Mouse (Mus musculus): Measurements from ENCODE around the gene Nudt9.

The Nudt9 gene

DNA sequence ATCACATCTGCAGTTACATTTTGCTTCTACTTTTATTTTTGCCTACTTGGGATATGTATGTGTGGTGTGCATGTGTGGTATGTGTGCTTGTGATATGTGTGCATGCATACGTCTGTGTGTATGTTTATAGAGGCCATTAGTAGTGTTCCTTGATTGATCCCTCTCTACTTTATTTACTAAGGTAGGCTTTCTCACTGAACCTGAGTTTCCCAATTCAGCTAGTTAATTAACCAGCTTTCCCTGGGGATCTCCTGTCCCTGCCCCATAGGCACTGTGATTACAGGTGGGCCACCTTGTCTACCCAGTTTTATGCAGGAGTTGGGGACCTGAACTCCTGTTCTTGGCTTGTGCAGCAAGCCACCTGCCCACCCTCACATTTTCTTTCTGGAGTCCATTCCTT lies 9.4 kb upstream of the Nudt9 start:
- no peak for DNase-seq (ENCODE audit: low read depth, low spot score)

- no peak for DNase-seq (ENCODE audit: low read depth, low spot score)
These were observed 6.8 kb upstream of the Nudt9 start for GRCm38 (mm10) chr5:104039154-104039932.

- DNase-seq (ENCODE audit: low read depth, low spot score) = no peak
These were observed 3.2 kb upstream of the Nudt9 start for GRCm38 (mm10) chr5:104042906-104043305.

GRCm38 (mm10) chr5:104043704-104044103 lies 2.4 kb upstream of the Nudt9 start:
- no peak for DNase-seq (ENCODE audit: low read depth, low spot score)

- no peak for DNase-seq (ENCODE audit: low read depth, low spot score)
These were observed 1.3 kb downstream of the Nudt9 start for GRCm38 (mm10) chr5:104047200-104048105.

- DNase-seq (ENCODE audit: low read depth, low spot score) = no peak
These were observed 2.0 kb downstream of the Nudt9 start for GRCm38 (mm10) chr5:104048139-104048538.

GRCm38 (mm10) chr5:104052956-104053355 lies 6.8 kb downstream of the Nudt9 start:
- DNase-seq (ENCODE audit: low read depth, low spot score) = no peak

- DNase-seq (ENCODE audit: low read depth, low spot score) = no peak
These were observed 8.8 kb downstream of the Nudt9 start for GRCm38 (mm10) chr5:104054938-104055337.

DNA sequence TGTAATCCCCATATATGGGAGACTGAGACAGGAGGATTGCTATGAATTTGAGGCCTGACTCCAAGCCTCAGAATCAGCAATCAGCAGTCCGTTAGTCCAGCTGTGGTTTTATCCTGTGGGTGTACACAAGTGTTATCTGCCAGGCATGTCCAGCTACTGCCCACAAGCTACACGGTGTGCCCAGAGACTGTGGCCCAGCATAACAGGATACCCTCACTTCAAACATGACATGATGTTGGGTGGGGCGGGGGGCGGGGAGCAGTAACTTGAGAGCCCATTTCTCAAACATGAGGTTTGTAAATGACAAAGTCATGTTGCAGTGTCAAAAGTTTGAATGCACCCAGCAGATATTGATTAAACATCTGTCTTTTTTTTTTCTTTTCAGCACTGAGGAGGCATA lies 9.7 kb downstream of the Nudt9 start:
- DNase-seq (ENCODE audit: low read depth, low spot score) = no peak

GRCm38 (mm10) chr5:104056295-104056694 lies 10.2 kb downstream of the Nudt9 start:
- DNase-seq (ENCODE audit: low read depth, low spot score) = no peak

GRCm38 (mm10) chr5:104058021-104058420 lies 11.9 kb downstream of the Nudt9 start:
- DNase-seq (ENCODE audit: low read depth, low spot score) = no peak

DNA sequence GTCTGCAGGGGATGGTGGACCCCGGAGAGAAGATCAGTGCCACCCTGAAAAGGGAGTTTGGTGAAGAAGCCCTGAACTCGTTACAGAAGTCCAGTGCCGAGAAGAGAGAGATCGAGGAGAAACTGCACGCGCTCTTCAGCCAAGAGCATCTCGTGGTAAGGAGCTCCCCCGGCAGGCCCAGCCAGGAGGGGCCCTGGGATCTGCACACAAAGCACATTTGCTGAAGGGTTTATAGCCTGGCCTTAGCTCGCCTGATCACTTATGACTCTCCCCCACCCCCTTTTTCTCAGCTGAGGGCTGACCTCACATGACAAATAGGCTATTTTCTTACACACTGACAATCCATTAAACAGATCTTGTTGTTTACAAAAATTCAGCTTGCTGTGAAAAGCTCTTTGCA lies 13.5 kb downstream of the Nudt9 start:
- DNase-seq (ENCODE audit: low read depth, low spot score) = no peak

DNA sequence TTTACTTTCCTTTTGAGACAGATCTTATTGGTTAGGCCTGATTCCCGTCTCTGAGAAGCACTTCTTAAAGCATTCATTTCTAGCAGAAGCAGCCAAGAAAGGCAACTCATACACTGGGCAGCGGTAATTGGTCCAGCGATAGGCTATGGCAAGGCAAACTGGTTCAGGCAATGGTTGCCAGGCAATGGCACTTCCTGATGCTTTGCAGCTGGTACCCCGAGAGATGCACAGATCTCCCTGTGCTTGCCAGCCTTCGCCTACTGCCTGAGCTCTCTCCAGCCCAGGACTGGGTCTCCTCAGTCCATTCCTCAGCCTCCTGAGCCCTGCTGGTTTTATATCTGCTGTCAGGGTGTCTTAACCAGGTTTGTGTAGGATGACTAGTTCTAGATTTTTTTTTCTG lies 14.3 kb downstream of the Nudt9 start:
- DNase-seq (ENCODE audit: low read depth, low spot score) = no peak

GRCm38 (mm10) chr5:104061936-104062772 lies 16.0 kb downstream of the Nudt9 start:
- DNase-seq (ENCODE audit: low read depth, low spot score) = no peak

DNA sequence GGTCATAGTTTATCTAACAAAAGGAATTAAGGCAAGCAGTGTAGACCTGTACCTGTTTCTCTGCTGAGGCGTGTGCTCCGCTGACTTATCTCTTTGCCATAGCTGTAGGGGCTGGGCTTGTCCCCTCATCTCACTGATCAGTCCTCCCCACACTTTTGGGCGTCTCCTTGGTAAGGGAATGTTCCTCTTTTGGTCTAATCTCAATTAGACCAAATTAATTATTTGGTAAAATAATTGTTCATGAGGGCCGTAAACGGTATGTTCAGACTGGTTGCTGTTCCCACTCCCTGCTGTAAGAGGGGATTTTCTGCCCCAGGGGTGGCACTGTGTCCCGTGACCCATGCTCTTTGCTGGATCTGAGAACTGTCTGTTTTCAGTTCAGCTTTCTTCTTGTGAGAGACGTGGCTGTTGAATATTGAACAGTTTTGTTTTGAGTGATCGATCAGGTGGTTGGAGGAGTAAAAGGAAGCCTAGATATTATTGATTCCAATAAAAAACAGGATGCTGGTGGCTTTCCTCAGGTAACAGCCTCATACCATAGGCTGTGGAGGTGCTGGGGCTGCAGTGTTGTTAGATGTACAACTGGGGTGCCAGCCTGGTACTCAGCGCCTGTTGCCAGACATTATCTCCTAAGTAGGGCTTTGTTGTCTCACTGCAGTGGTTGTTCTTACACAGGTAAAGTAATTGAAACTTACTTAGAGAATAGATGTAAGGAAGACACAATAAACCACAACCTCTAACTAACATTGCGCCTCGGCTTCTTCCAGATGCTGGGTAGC lies 16.9 kb downstream of the Nudt9 start:
- DNase-seq (ENCODE audit: low read depth, low spot score) = no peak

GRCm38 (mm10) chr5:104068751-104069150 lies 22.6 kb downstream of the Nudt9 start:
- DNase-seq (ENCODE audit: low read depth, low spot score) = no peak

DNA sequence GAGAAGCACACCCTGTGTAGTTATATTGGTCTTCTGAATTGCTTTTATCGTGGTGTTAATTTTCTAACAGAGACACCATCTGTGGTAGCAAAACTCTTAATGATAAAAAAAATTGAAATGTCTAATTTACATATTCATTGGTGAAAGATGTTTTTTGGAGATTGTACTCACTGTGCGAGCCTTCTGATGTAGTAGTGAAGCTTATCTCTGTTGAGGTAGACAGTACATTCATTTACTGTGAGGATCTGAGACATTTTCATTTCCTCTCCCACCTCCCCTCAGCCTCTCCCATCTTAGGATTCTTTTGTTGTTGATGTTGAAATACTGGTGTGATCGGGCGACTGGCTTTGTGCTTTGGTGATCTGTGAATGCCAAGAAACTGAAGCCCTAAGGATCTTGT lies 24.9 kb downstream of the Nudt9 start:
- no peak for DNase-seq (ENCODE audit: low read depth, low spot score)

DNA sequence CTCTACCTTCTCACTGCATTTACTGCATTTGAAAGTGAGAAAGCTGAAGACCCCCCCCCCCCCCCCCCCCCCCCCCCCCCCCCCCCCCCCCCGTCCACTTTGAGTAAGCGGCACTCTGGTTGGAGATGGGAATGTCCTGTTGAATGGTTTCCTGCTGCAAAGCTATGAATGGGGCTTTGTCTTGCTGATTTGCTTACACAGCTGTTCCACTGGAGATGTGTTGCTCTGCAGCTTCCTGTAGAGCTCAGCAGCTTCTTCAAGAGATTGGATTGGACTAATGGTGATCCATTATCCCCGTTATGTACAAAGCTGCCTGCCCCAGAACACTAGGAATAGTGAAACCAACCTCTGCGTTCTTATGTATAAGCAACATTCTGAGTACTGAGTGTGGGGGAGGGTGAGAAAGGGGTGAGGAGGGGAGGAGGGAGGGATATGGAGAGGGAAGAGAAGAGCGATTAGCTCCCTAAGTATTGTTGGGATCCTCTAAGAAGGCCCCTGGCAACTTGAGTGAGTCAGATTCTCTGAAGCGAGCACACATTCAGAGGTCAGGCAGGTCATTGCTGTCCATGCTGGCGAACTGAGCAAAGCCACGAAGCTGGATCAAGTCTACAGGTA lies 26.3 kb downstream of the Nudt9 start:
- DNase-seq (ENCODE audit: low read depth, low spot score) = no peak

DNA sequence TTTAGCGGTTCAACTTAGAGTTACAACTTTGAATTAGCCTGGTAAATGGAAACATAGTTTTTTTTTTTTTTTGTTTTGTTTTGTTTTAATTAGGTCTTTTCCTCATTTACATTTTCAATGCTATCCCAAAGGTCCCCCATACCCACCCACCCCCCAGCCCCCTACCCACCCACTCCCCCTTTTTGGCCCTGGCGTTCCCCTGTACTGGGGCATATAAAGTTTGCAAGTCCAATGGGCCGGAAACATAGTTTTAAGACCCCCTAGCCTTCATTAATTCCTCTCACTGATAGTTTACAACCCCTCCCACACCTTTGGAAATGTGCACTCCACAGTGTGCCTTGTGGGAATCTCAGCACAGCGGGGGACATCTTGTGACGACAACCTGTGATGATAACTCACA lies 27.5 kb downstream of the Nudt9 start:
- no peak for DNase-seq (ENCODE audit: low read depth, low spot score)

- DNase-seq (ENCODE audit: low read depth, low spot score) = no peak
These were observed 28.3 kb downstream of the Nudt9 start for GRCm38 (mm10) chr5:104074388-104074787.

GRCm38 (mm10) chr5:104076361-104076760 lies 30.3 kb downstream of the Nudt9 start:
- DNase-seq (ENCODE audit: low read depth, low spot score) = no peak
